Mouse (Mus musculus) liver, embryonic 14.5 days (tissue): Measurements from ENCODE around the gene Ccdc43. TPM values are rescaled to one million over a fixed set of nuclear protein-coding genes. Genes with fewer than 3 reads are reported as not detected.

Experiments used
- ATAC-seq: fragments of 200-750 bp; cut with Nextera tagmentation; 2 replicates; pipeline ENCODE4 v1.8.0; 2017; ENCODE audit warnings: moderate number of reproducible peaks, mild to moderate bottlenecking, moderate library complexity; ENCODE audit not compliant: insufficient read depth
- DNase-seq, 3 experiments: peaks; one replicate each; pipeline ENCODE4 v3.0.0-alpha.2; 2012 to 2013; ENCODE audit warnings: low read depth in 3 of 3, low spot score in 3 of 3
- H3K27ac ChIP-seq: fragments of 300-500 bp; sonication (generic); 2 replicates; pipeline ENCODE4 v1.5.1; 2014; ENCODE audit warnings: moderate library complexity, mild to moderate bottlenecking, control low read depth, inconsistent platforms
- H3K27me3 ChIP-seq: fragments of 300-500 bp; sonication (generic); 2 replicates; pipeline ENCODE4 v1.6.1; 2014; ENCODE audit warnings: mild to moderate bottlenecking, low read length, moderate library complexity; ENCODE audit not compliant: control insufficient read depth, insufficient read depth
- H3K36me3 ChIP-seq: fragments of 300-500 bp; sonication (generic); replicated peaks from 2 replicates; pipeline ENCODE4 v1.6.1; 2014; ENCODE audit warnings: low read depth; ENCODE audit not compliant: control insufficient read depth, insufficient read depth
- H3K4me1 ChIP-seq, 2 experiments: fragments of 200-500 bp in 1 of 2; fragments of 300-500 bp in 1 of 2; sonication (generic) in 1 of 2; replicated peaks; 2 replicates each; pipeline ENCODE4 v1.6.1; 2012 to 2014; ENCODE audit warnings: antibody characterized with exemption in 1 of 2, inconsistent platforms in 1 of 2, low read length in 1 of 2; ENCODE audit not compliant: control insufficient read depth in 2 of 2, insufficient read depth in 2 of 2
- H3K4me2 ChIP-seq: fragments of 300-500 bp; sonication (generic); 2 replicates; pipeline ENCODE4 v1.6.1; 2014; ENCODE audit warnings: low read depth, mild to moderate bottlenecking, control low read depth, moderate library complexity
- H3K4me3 ChIP-seq, 2 experiments: fragments of 200-500 bp in 1 of 2; fragments of 300-500 bp in 1 of 2; sonication (generic) in 1 of 2; 2 replicates each; pipeline ENCODE4 v1.5.1; 2012 to 2014; ENCODE audit warnings: low read depth in 2 of 2, low read length in 2 of 2, mild to moderate bottlenecking in 2 of 2, control low read depth in 1 of 2, inconsistent platforms in 1 of 2, moderate library complexity in 1 of 2; ENCODE audit not compliant: insufficient read depth in 1 of 2
- H3K9ac ChIP-seq: fragments of 300-500 bp; sonication (generic); replicated peaks from 2 replicates; pipeline ENCODE4 v1.6.1; 2014; ENCODE audit warnings: mild to moderate bottlenecking, control low read depth, moderate library complexity
- H3K9me3 ChIP-seq: fragments of 300-500 bp; sonication (generic); 2 replicates; pipeline ENCODE4 v1.6.1; 2016; ENCODE audit warnings: low read length, mixed read lengths; ENCODE audit not compliant: control insufficient read depth
- CTCF ChIP-seq: IDR thresholded peaks from 2 replicates; pipeline ENCODE4 v1.5.1; 2016; ENCODE audit warnings: antibody characterized with exemption, low read depth, control low read depth
- EP300 ChIP-seq: IDR thresholded peaks from 2 replicates; pipeline ENCODE4 v1.6.1; 2016; ENCODE audit warnings: antibody characterized with exemption, low read depth
- WGBS: fragments of 180-500 bp; shearing (Covaris S2); extraction: QIAGEN DNeasy Blood & Tissue Kit; methylation state at CpG from one replicate; pipeline ENCODE4 v1.1.7; 2014; ENCODE audit not compliant: insufficient replicate concordance; 5-methylcytosine and 5-hydroxymethylcytosine counted together
- polyA plus RNA-seq, 2 experiments: library from polyadenylated mRNA; depleted of rRNA in 1 of 2; stranded (reverse) in 1 of 2; unstranded in 1 of 2; fragments of >200 nt; fragmentation: Nextera tagmentation in 1 of 2; extraction: Ambion mirVana in 1 of 2; gene quantifications; 2 replicates each; pipeline versions ENCODE4 v1.2.1 to v1.2.3; 2012 to 2014

Gene Ccdc43
- polyA plus RNA-seq (2012; rRNA removed) (4.0 and 7.1 TPM in 2 replicates), polyA plus RNA-seq (2014; fragmentation: Nextera tagmentation; extraction: Ambion mirVana) (14.1 and 14.7 TPM in 2 replicates)

DNA sequence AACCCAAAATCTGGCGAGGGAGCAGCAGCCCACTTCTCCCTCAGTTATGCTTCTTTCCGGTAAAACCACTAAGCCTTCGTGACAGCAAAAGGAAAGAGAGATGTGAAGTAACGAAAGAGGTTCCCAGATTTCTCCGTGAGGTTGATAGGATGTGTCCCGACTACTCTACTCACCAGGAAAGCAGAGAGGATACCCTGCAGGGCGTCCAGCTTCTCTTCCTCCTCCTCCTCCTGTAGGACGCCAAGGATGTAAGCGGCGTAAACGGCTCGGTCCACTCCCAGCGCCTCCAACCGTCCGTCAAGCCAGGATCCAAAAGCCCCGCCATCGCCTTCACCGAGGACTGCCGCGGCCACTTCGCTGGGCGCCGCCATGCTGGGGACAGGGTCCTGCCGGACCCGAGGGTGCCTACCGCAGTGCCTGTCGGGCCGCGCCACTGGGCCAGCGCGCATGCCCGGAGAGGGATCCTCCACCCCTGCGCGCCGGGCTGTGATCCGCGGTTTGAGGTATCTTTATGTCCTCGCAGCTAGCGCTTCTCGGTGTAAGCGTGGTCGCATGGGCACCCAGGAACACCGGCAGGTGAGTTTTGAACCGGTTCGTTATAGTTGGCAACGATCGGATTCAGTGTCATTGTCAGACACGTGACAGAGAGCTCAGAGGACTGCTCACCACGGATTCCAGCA is at the start of gene Ccdc43:
Gene Ccdc43 (minus strand): TSS at position 445 of the 680 bp plus-strand sequence.
- Histone ChIP-seq H3K9me3 (no peaks in the 10 kb centered on the region), H3K27ac (no peak within 1 kb of the TSS), H3K27me3 (no peaks in the 10 kb centered on the region), H3K4me1 (peaks cover 5 to 11% of the 10 kb centered on the region in 2 experiments), H3K9ac (peak within 1 kb of the TSS; percentile 60), H3K36me3 (no peaks in the 10 kb centered on the region), H3K4me2 (peak within 1 kb of the TSS; percentile 75), H3K4me3 (peak within 1 kb of the TSS; percentile 72 to 94)
- peak; percentile 96 for ATAC-seq
- TF ChIP-seq EP300 (no peak), CTCF (no peak)
- peak; percentile 61 to 69 (median 64) for DNase-seq
- under 1% methylated on average over 49 of the region's 49 CpGs for WGBS

DNA sequence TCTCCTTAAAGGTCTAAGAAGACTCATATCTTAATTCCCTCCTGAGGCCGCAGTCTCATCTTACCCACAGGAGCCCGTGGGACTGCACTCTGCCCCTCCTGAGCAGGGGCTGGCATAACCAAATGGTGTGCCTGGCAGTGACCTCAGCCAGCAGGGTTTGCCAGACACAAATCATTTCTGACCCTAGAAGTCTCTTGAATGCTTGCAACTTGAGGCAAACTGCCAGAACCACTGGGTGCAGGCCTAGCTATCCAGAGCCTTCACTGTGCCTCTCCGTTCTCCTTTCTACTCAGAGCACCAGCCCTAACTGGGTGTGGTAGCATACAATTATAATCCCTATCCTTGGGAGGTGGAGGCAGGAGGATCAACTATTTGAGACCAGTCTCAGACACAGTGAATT is 47.2 kb upstream of the Ccdc43 start:
- Histone ChIP-seq H3K27me3 (no peaks in the 10 kb centered on the region), H3K36me3 (no peaks in the 10 kb centered on the region), H3K27ac (no peak overlapping the region), H3K9me3 (no peaks in the 10 kb centered on the region), H3K4me2 (no peak overlapping the region), H3K9ac (no peak overlapping the region), H3K4me3 (no peak overlapping the region), H3K4me1 (peaks cover 0 to 3% of the 10 kb centered on the region in 2 experiments; a peak in 1 of 4 replicates)
- no peak for ATAC-seq
- DNase-seq = no peak
- no peak for TF ChIP-seq CTCF
- TF ChIP-seq EP300 = no peak
- WGBS = 59% methylated on average over 3 of the region's 3 CpGs

DNA sequence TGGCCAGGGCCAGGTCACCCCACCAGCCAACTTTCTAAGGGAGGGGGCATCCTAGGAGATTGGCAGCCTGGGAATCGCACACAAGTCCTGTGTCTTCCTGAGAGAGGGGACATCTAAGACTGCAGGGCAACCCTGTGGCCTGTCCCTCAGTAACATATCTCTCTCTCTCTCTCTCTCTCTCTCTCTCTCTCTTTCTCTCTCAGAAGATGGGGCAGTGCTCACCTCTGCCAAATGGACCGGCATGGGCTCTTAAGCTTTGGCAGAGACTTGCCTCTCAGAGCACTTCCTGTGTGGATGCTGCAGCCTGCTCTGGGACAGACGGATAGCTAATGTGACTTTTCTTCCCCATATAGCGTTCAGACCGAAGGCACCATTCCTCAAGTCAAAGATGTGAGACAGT is 45.3 kb upstream of the Ccdc43 start:
- no peak overlapping the region for H3K9ac ChIP-seq
- ATAC-seq = no peak
- DNase-seq = no peak
- no peaks in the 10 kb centered on the region for H3K27me3 ChIP-seq
- H3K9me3 ChIP-seq = no peaks in the 10 kb centered on the region
- no peak overlapping the region for H3K4me2 ChIP-seq
- H3K4me1 ChIP-seq = peaks cover 0 to 3% of the 10 kb centered on the region in 2 experiments; a peak in 1 of 4 replicates
- H3K27ac ChIP-seq = no peak overlapping the region
- WGBS = 62% methylated on average over 5 of the region's 5 CpGs
- TF ChIP-seq EP300 (no peak), CTCF (no peak)
- H3K36me3 ChIP-seq = no peaks in the 10 kb centered on the region
- no peak overlapping the region for H3K4me3 ChIP-seq

DNA sequence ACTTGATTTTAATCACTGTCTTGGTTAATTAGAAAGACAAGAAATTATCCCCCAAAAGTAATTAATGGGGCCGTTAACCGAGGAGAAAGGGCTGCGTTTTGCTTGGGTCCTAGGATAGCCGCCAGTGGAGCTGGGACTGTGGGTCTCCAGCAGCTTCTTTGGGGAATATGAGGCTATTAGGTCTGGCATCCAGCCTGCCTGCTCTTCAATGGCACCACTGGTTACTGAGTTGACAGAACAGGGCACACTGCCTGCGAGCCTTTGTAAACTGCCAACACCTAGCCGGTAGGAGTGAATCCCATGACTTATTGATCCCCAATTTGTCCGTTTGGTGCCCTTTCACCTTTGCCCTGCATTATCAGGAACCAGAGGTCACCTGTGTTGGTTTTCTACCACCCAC is 44.5 kb upstream of the Ccdc43 start:
- Histone ChIP-seq H3K4me2 (no peak overlapping the region), H3K27ac (no peak overlapping the region), H3K27me3 (no peaks in the 10 kb centered on the region), H3K9me3 (no peaks in the 10 kb centered on the region), H3K36me3 (no peaks in the 10 kb centered on the region), H3K9ac (no peak overlapping the region), H3K4me1 (peaks cover 0 to 3% of the 10 kb centered on the region in 2 experiments; a peak in 1 of 4 replicates), H3K4me3 (no peak overlapping the region)
- no peak for TF ChIP-seq EP300
- TF ChIP-seq CTCF = no peak
- 59% methylated on average over 7 of the region's 7 CpGs for WGBS
- DNase-seq (no peak), ATAC-seq (no peak)

DNA sequence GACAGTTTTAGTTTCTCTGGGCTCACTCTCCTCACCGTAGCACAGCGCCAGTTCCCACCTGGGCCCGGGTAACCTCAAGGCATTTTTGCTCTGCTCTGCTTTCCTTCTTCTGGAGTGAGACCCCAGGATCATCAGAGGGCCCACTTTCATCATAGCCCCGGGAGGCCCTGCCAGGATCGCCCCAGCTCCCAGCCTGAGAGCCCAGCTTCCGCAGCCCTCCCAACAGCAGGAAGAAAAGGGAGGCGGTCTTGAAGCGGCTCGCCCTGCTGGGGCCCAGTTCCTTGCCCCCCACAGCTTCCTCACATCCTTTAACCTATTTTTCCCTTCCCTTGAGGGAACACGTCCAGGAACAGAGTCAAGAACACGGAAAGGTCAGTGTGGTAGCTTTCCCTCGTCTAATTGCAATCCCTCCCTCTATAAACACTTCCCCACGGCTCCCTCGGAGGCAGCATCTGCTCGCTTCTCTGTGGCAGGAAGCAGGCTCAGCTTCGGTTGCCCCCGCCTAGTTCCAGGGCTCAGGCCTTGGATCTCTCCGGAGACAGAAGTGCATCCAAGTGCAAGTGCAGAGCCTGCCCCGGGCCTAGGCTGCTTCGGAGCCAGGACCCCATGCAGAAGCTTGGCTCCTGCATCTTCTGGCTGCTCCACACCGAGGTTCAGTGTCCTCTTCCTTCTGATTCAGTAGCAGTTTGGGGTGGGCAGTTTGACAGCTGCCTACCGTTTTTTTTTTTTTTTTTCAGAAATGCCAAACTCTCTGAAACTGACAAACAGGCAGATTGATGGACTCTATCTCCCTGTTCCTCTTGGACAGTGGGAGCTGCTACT is 43.8 kb upstream of the Ccdc43 start:
- Histone ChIP-seq H3K4me2 (no peak overlapping the region), H3K27ac (no peak overlapping the region), H3K9ac (no peak overlapping the region), H3K36me3 (no peaks in the 10 kb centered on the region), H3K27me3 (no peaks in the 10 kb centered on the region), H3K4me3 (no peak overlapping the region), H3K9me3 (no peaks in the 10 kb centered on the region), H3K4me1 (peaks cover 0 to 3% of the 10 kb centered on the region in 2 experiments; a peak in 1 of 4 replicates)
- DNase-seq (no peak), ATAC-seq (no peak)
- TF ChIP-seq CTCF (no peak), EP300 (no peak)
- WGBS = 23% methylated on average over 22 of the region's 22 CpGs
